Mouse (Mus musculus) heart, adult 2 months (tissue): ENCODE measurements around the gene Psmd8. TPM values are rescaled to one million over a fixed set of nuclear protein-coding genes. Genes with fewer than 3 reads are reported as not detected.
A peak's percentile ranks its signal among the peaks of the same experiment; 100 is the strongest.
"Not testable (repeated sequence)": the region's sequence is repeated elsewhere in the genome, so short reads cannot be mapped to it uniquely, and the experiment has no call there.

ENCODE experiments used
- DNase-seq, 2 experiments: peaks; one replicate each; pipeline ENCODE4 v3.0.0; 2021
- H3K27ac ChIP-seq: fragments of 200-600 bp; 2 replicates; pipeline ENCODE4 v1.8.1; 2022
- H3K27me3 ChIP-seq: fragments of 200-500 bp; 2 replicates; pipeline ENCODE4 v1.6.1; 2012; ENCODE audit warnings: mild to moderate bottlenecking, low read length, inconsistent platforms, mixed read lengths; ENCODE audit not compliant: control insufficient read depth, insufficient read depth
- H3K36me3 ChIP-seq: fragments of 200-500 bp; 2 replicates; pipeline ENCODE4 v1.6.1; 2012; ENCODE audit warnings: low read length, inconsistent platforms; ENCODE audit not compliant: control insufficient read depth, insufficient read depth
- H3K4me1 ChIP-seq: fragments of 200-500 bp; 2 replicates; pipeline ENCODE4 v1.6.1; 2011; ENCODE audit warnings: low read length; ENCODE audit not compliant: control insufficient read depth, insufficient read depth
- H3K4me3 ChIP-seq: fragments of 200-600 bp; 2 replicates; pipeline ENCODE4 v1.8.1; 2022
- H3K79me2 ChIP-seq: fragments of 200-500 bp; replicated peaks from 2 replicates; pipeline ENCODE4 v1.6.1; 2012; ENCODE audit warnings: mild to moderate bottlenecking, inconsistent platforms, low read length, moderate library complexity, mixed read lengths; ENCODE audit not compliant: control insufficient read depth, insufficient read depth
- H3K9ac ChIP-seq: fragments of 200-500 bp; 2 replicates; pipeline ENCODE4 v1.6.1; 2012; ENCODE audit warnings: low read depth, mild to moderate bottlenecking, control low read depth, inconsistent platforms, low read length, mixed read lengths
- CTCF ChIP-seq: fragments of 200-600 bp; IDR thresholded peaks from 2 replicates; pipeline ENCODE4 v1.8.1; 2022; ENCODE audit warnings: antibody characterized with exemption, mild to moderate bottlenecking, moderate library complexity
- EP300 ChIP-seq: fragments of 200-500 bp; IDR thresholded peaks from 2 replicates; pipeline ENCODE4 v1.6.1; 2011; ENCODE audit warnings: low read depth, low read length, control low read depth; ENCODE audit not compliant: insufficient read depth
- POLR2A ChIP-seq: fragments of 200-500 bp; IDR thresholded peaks from 2 replicates; pipeline ENCODE4 v1.6.1; 2011; ENCODE audit warnings: mild to moderate bottlenecking, low read depth, low read length, control low read depth; ENCODE audit not compliant: insufficient read depth
- WGBS: fragments of 180-500 bp; shearing (Covaris S2); methylation state at CpG from one replicate; pipeline ENCODE4 v1.1.7; 2018; 5-methylcytosine and 5-hydroxymethylcytosine counted together
- intact Hi-C: fragments of 180-260 bp; cut with DNase I; formaldehyde crosslinking; loops from one replicate; pipeline ENCODE4 v1.15.1; 2025
- polyA plus RNA-seq: library from polyadenylated mRNA; depleted of rRNA; stranded (reverse); fragments of >200 nt; gene quantifications from 2 replicates; pipeline ENCODE4 v1.2.3, GENCODE M21; 2012
- total RNA-seq, 2 experiments: library from RNA; stranded (reverse); gene quantifications; 2 replicates each; pipeline ENCODE4 v1.2.3; 2021

Psmd8 gene
- total and polyA plus RNA-seq, 3 experiments: 103 to 120 (median 116) TPM

- Histone ChIP-seq H3K9ac (no peak overlapping the region), H3K27ac (no peak overlapping the region), H3K27me3 (no peaks in the 10 kb centered on the region), H3K36me3 (no peaks in the 10 kb centered on the region), H3K79me2 (no peaks in the 10 kb centered on the region), H3K4me3 (no peak overlapping the region), H3K4me1 (no peaks in the 10 kb centered on the region)
- no peak for DNase-seq
- intact Hi-C loops: no loop called here
- 75% methylated on average over 2 of the region's 2 CpGs for WGBS
- TF ChIP-seq POLR2A (no peak), EP300 (no peak), CTCF (no peak)
These were observed 33.7 kb upstream of the Psmd8 start for GRCm38 (mm10) chr7:29214236-29214635.

GRCm38 (mm10) chr7:29213675-29214082 lies 33.2 kb upstream of the Psmd8 start, which contains the start of gene Catsperg1:
Gene Catsperg1, minus strand, starts transcription at chr7:29214035.
- no peak for TF ChIP-seq EP300
- TF ChIP-seq POLR2A: no peak
- TF ChIP-seq CTCF: no peak
- H3K27me3 ChIP-seq: no peaks in the 10 kb centered on the region
- H3K4me1 ChIP-seq: no peaks in the 10 kb centered on the region
- no peaks in the 10 kb centered on the region for H3K79me2 ChIP-seq
- no peak for DNase-seq
- H3K36me3 ChIP-seq: no peaks in the 10 kb centered on the region
- no peak within 1 kb of the TSS for H3K9ac ChIP-seq
- intact Hi-C loops: no loop called here
- H3K4me3 ChIP-seq: no peak within 1 kb of the TSS
- 19% methylated on average over 20 of the region's 20 CpGs for WGBS
- no peak within 1 kb of the TSS for H3K27ac ChIP-seq

GRCm38 (mm10) chr7:29212775-29213560 lies 32.5 kb upstream of the Psmd8 start:
- intact Hi-C loops, H3K27me3 ChIP-seq, H3K4me3 ChIP-seq, H3K36me3 ChIP-seq, H3K79me2 ChIP-seq, H3K27ac ChIP-seq, DNase-seq, H3K4me1 ChIP-seq, H3K9ac ChIP-seq: not testable (repeated sequence)
- 38% methylated on average over 40 of the region's 40 CpGs for WGBS

- intact Hi-C loops: no loop called here
- peak in 1 of 2 experiments; percentile 12 for DNase-seq
- Histone ChIP-seq H3K36me3 (no peaks in the 10 kb centered on the region), H3K79me2 (no peaks in the 10 kb centered on the region), H3K27me3 (no peaks in the 10 kb centered on the region), H3K4me3 (peak overlapping the region; percentile 44), H3K9ac (no peak overlapping the region), H3K27ac (peak overlapping the region; percentile 84), H3K4me1 (no peaks in the 10 kb centered on the region)
- 34% methylated on average over 26 of the region's 26 CpGs for WGBS
- TF ChIP-seq EP300: no peak
- TF ChIP-seq CTCF: no peak
- TF ChIP-seq POLR2A: no peak
These were observed 31.8 kb upstream of the Psmd8 start for GRCm38 (mm10) chr7:29212199-29212765.

GRCm38 (mm10) chr7:29211415-29212198 lies 31.1 kb upstream of the Psmd8 start:
- peak overlapping the region; percentile 84 for H3K27ac ChIP-seq
- intact Hi-C loops: loop anchor here (1.0 kb wide), 1 partner anchor 20 kb away; no protein-coding TSS in a partner anchor
- H3K36me3 ChIP-seq: no peaks in the 10 kb centered on the region
- TF ChIP-seq CTCF (no peak), POLR2A (peak; percentile 75), EP300 (0 out of 2 replicates have a peak, but pooled peaks have one; percentile 6)
- no peaks in the 10 kb centered on the region for H3K4me1 ChIP-seq
- H3K27me3 ChIP-seq: no peaks in the 10 kb centered on the region
- peak overlapping the region; percentile 44 for H3K4me3 ChIP-seq
- WGBS: 5% methylated on average over 34 of the region's 34 CpGs
- peak; percentile 87 to 92 for DNase-seq
- H3K79me2 ChIP-seq: no peaks in the 10 kb centered on the region
- peak overlapping the region; percentile 37 for H3K9ac ChIP-seq

- H3K9ac ChIP-seq, H3K4me1 ChIP-seq, H3K79me2 ChIP-seq, H3K36me3 ChIP-seq, H3K27me3 ChIP-seq: not testable (repeated sequence)
- Histone ChIP-seq H3K4me3 (peak overlapping the region; percentile 44), H3K27ac (peak overlapping the region; percentile 84)
- DNase-seq: peak in 1 of 2 experiments; percentile 56
- 24% methylated on average over 12 of the region's 15 CpGs for WGBS
- intact Hi-C loops: loop anchor here (1.0 kb wide), 1 partner anchor 20 kb away; no protein-coding TSS in a partner anchor
These were observed 30.5 kb upstream of the Psmd8 start for GRCm38 (mm10) chr7:29211013-29211412.
